Mouse (Mus musculus) frontal cortex, postnatal 10 days (tissue): Measurements from ENCODE around the gene Adamts10.

ENCODE experiments used
- DNase-seq, 2 experiments: peaks; one replicate each; pipeline ENCODE4 v3.0.0; 2022; ENCODE audit warnings: low spot score in 2 of 2, mixed read lengths in 1 of 2

Adamts10 gene

GRCm38 (mm10) chr17:33523918-33524755 lies at the start of gene Adamts10:
Gene Adamts10, plus strand, starts transcription at chr17:33524204.
- peak; percentile 46 to 65 for DNase-seq

GRCm38 (mm10) chr17:33484020-33484419 lies 40.0 kb upstream of the Adamts10 start:
- DNase-seq: no peak

- DNase-seq: no peak
Measured at GRCm38 (mm10) chr17:33487211-33487610, 36.8 kb upstream of the Adamts10 start.

GRCm38 (mm10) chr17:33487652-33488051 lies 36.4 kb upstream of the Adamts10 start:
- DNase-seq: peak in 1 of 2 experiments; percentile 8

GRCm38 (mm10) chr17:33491371-33491770 lies 32.6 kb upstream of the Adamts10 start:
- no peak for DNase-seq

- peak in 1 of 2 experiments; percentile 10 for DNase-seq
Measured at GRCm38 (mm10) chr17:33493065-33493464, 30.9 kb upstream of the Adamts10 start.

- DNase-seq: no peak
Measured at GRCm38 (mm10) chr17:33494586-33494985, 29.4 kb upstream of the Adamts10 start.

GRCm38 (mm10) chr17:33498918-33499317 lies 25.1 kb upstream of the Adamts10 start:
- DNase-seq: no peak

GRCm38 (mm10) chr17:33508386-33508785 lies 15.6 kb upstream of the Adamts10 start:
- DNase-seq: no peak

- no peak for DNase-seq
Measured at GRCm38 (mm10) chr17:33510172-33510571, 13.8 kb upstream of the Adamts10 start.

- no peak for DNase-seq
Measured at GRCm38 (mm10) chr17:33512441-33513415, 11.3 kb upstream of the Adamts10 start.

- DNase-seq: no peak
Measured at GRCm38 (mm10) chr17:33513874-33514273, 10.1 kb upstream of the Adamts10 start.

GRCm38 (mm10) chr17:33520366-33520765 lies 3.6 kb upstream of the Adamts10 start:
- DNase-seq: no peak

GRCm38 (mm10) chr17:33523431-33523917 lies 530 bp upstream of the Adamts10 start:
- no peak for DNase-seq

- no peak for DNase-seq
Measured at GRCm38 (mm10) chr17:33524806-33525373, 886 bp downstream of the Adamts10 start.

- no peak for DNase-seq
Measured at GRCm38 (mm10) chr17:33526506-33526905, 2.5 kb downstream of the Adamts10 start.

GRCm38 (mm10) chr17:33539106-33539675 lies 15.2 kb downstream of the Adamts10 start:
- DNase-seq: no peak

- no peak for DNase-seq
Measured at GRCm38 (mm10) chr17:33539878-33540277, 15.9 kb downstream of the Adamts10 start.

- no peak for DNase-seq
Measured at GRCm38 (mm10) chr17:33549212-33549611, 25.2 kb downstream of the Adamts10 start.

- no peak for DNase-seq
Measured at GRCm38 (mm10) chr17:33550388-33550787, 26.4 kb downstream of the Adamts10 start.

- DNase-seq: no peak
Measured at GRCm38 (mm10) chr17:33552113-33552512, 28.1 kb downstream of the Adamts10 start.
